Mouse (Mus musculus): Measurements from ENCODE around the gene Adgrb3. TPM values are rescaled to one million over a fixed set of nuclear protein-coding genes. Genes with fewer than 3 reads are reported as not detected.

Adgrb3 gene
- polyA plus RNA-seq, 1 experiment: 1.0 TPM

DNA sequence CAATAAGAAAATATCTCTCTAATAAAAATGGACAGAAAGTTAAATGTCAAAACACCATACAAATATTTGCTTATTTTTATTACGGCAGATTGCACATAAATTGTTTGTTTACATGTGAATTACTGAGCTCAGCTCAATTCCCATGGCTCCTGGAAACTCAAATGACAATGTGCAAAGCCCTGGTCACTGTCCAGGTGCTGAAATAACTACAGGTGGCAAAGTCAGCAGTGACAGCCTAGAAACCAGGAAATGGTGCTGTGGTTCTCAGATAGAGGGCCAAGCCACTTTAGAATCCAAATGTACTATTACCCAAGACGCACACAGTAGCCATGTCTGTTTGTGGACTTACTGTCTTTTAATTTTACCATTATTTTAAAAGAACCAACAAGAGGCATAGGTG is 465.3 kb downstream of the Adgrb3 start:
- TF ChIP-seq EP300 (IDR thresholded peaks at IDR 0.05; ENCODE audit: insufficient read depth, low read depth, low read length) (no peak), POLR2A (IDR thresholded peaks at IDR 0.05; ENCODE audit: insufficient read depth, low read length) (no peak), CTCF (IDR thresholded peaks at IDR 0.05; ENCODE audit: low read depth, low read length) (no peak)
- Histone ChIP-seq H3K36me3 (ENCODE audit: control insufficient read depth, insufficient read depth, low read length, poor library complexity, severe bottlenecking) (no peaks in the 10 kb centered on the region), H3K4me3 (ENCODE audit: low read depth, low read length) (no peak overlapping the region), H3K9me3 (replicated peaks; ENCODE audit: control insufficient read depth, insufficient read depth, low read length, poor library complexity, severe bottlenecking) (no peaks in the 10 kb centered on the region), H3K9ac (ENCODE audit: low read depth, poor library complexity, severe bottlenecking) (no peak overlapping the region), H3K4me1 (ENCODE audit: control insufficient read depth, insufficient read depth, low read length) (no peaks in the 10 kb centered on the region), H3K27me3 (ENCODE audit: control insufficient read depth, insufficient read depth, low read length, poor library complexity, severe bottlenecking) (no peaks in the 10 kb centered on the region), H3K27ac (ENCODE audit: insufficient read depth, low read length) (no peak overlapping the region)

GRCm38 (mm10) chr1:25358554-25358953 is 471.0 kb downstream of the Adgrb3 start:
- TF ChIP-seq EP300 (IDR thresholded peaks at IDR 0.05; ENCODE audit: insufficient read depth, low read depth, low read length) (no peak), CTCF (IDR thresholded peaks at IDR 0.05; ENCODE audit: low read depth, low read length) (no peak), POLR2A (IDR thresholded peaks at IDR 0.05; ENCODE audit: insufficient read depth, low read length) (no peak)
- Histone ChIP-seq H3K9ac (ENCODE audit: low read depth, poor library complexity, severe bottlenecking) (no peak overlapping the region), H3K36me3 (ENCODE audit: control insufficient read depth, insufficient read depth, low read length, poor library complexity, severe bottlenecking) (no peaks in the 10 kb centered on the region), H3K4me3 (ENCODE audit: low read depth, low read length) (no peak overlapping the region), H3K27ac (ENCODE audit: insufficient read depth, low read length) (no peak overlapping the region), H3K27me3 (ENCODE audit: control insufficient read depth, insufficient read depth, low read length, poor library complexity, severe bottlenecking) (no peaks in the 10 kb centered on the region), H3K9me3 (replicated peaks; ENCODE audit: control insufficient read depth, insufficient read depth, low read length, poor library complexity, severe bottlenecking) (no peaks in the 10 kb centered on the region), H3K4me1 (ENCODE audit: control insufficient read depth, insufficient read depth, low read length) (no peaks in the 10 kb centered on the region)

DNA sequence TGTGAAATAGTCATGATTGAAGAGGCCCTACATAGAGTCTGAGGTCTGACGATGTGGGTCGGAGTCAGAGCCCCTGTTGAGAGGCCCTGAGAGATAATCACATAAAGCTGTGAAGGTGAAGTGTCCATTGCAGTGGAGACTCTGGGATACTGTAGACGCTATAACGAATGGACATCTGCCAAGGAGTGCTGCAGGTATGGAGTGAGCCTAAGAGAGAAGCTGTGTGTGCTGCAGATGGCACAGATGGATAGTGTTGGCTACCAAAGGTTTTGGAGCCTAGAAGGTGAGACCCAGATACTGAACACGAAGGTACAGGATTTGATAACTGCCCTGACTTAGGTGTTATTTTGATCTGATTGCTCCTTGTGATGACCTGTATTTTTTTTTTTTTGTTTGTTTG is 474.0 kb downstream of the Adgrb3 start:
- H3K4me1 ChIP-seq (ENCODE audit: control insufficient read depth, insufficient read depth, low read length): no peaks in the 10 kb centered on the region
- no peaks in the 10 kb centered on the region for H3K27me3 ChIP-seq (ENCODE audit: control insufficient read depth, insufficient read depth, low read length, poor library complexity, severe bottlenecking)
- H3K9ac ChIP-seq (ENCODE audit: low read depth, poor library complexity, severe bottlenecking): no peak overlapping the region
- H3K9me3 ChIP-seq (replicated peaks; ENCODE audit: control insufficient read depth, insufficient read depth, low read length, poor library complexity, severe bottlenecking): no peaks in the 10 kb centered on the region
- TF ChIP-seq POLR2A (IDR thresholded peaks at IDR 0.05; ENCODE audit: insufficient read depth, low read length): no peak
- H3K4me3 ChIP-seq (ENCODE audit: low read depth, low read length): no peak overlapping the region
- H3K36me3 ChIP-seq (ENCODE audit: control insufficient read depth, insufficient read depth, low read length, poor library complexity, severe bottlenecking): no peaks in the 10 kb centered on the region
- H3K27ac ChIP-seq (ENCODE audit: insufficient read depth, low read length): no peak overlapping the region

- Histone ChIP-seq H3K4me1 (ENCODE audit: control insufficient read depth, insufficient read depth, low read length) (no peaks in the 10 kb centered on the region), H3K9me3 (replicated peaks; ENCODE audit: control insufficient read depth, insufficient read depth, low read length, poor library complexity, severe bottlenecking) (no peaks in the 10 kb centered on the region), H3K4me3 (ENCODE audit: low read depth, low read length) (no peak overlapping the region), H3K9ac (ENCODE audit: low read depth, poor library complexity, severe bottlenecking) (no peak overlapping the region), H3K27me3 (ENCODE audit: control insufficient read depth, insufficient read depth, low read length, poor library complexity, severe bottlenecking) (no peaks in the 10 kb centered on the region), H3K27ac (ENCODE audit: insufficient read depth, low read length) (no peak overlapping the region), H3K36me3 (ENCODE audit: control insufficient read depth, insufficient read depth, low read length, poor library complexity, severe bottlenecking) (no peaks in the 10 kb centered on the region)
- TF ChIP-seq CTCF (IDR thresholded peaks at IDR 0.05; ENCODE audit: low read depth, low read length) (no peak), EP300 (IDR thresholded peaks at IDR 0.05; ENCODE audit: insufficient read depth, low read depth, low read length) (no peak), POLR2A (IDR thresholded peaks at IDR 0.05; ENCODE audit: insufficient read depth, low read length) (no peak)
Measured at GRCm38 (mm10) chr1:25344876-25345275, 484.6 kb downstream of the Adgrb3 start.

DNA sequence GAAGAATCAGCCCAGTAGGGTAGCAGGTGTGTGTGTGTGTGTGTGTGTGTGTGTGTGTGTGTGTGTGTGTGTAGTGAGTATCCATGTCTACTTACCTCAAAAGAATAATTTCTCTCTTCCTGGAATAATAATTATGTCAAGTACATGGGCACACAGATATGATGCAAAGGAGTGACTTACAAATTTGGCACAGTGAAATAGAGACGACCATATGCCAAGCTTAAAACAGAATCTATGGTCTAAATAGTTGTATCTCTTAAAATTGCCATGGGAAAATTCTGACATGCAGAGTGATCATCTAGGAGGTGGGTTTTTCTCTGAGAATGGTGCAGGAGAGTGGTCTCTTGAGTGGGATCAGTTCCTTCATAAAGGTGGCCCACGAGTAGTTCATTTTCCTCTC is 504.1 kb downstream of the Adgrb3 start:
- H3K27me3 ChIP-seq (ENCODE audit: control insufficient read depth, insufficient read depth, low read length, poor library complexity, severe bottlenecking): no peaks in the 10 kb centered on the region
- TF ChIP-seq CTCF (IDR thresholded peaks at IDR 0.05; ENCODE audit: low read depth, low read length): no peak
- TF ChIP-seq EP300 (IDR thresholded peaks at IDR 0.05; ENCODE audit: insufficient read depth, low read depth, low read length): no peak
- no peak for TF ChIP-seq POLR2A (IDR thresholded peaks at IDR 0.05; ENCODE audit: insufficient read depth, low read length)
- H3K27ac ChIP-seq (ENCODE audit: insufficient read depth, low read length): no peak overlapping the region
- H3K9me3 ChIP-seq (replicated peaks; ENCODE audit: control insufficient read depth, insufficient read depth, low read length, poor library complexity, severe bottlenecking): no peaks in the 10 kb centered on the region
- no peak overlapping the region for H3K9ac ChIP-seq (ENCODE audit: low read depth, poor library complexity, severe bottlenecking)
- no peak overlapping the region for H3K4me3 ChIP-seq (ENCODE audit: low read depth, low read length)
- H3K36me3 ChIP-seq (ENCODE audit: control insufficient read depth, insufficient read depth, low read length, poor library complexity, severe bottlenecking): no peaks in the 10 kb centered on the region
- H3K4me1 ChIP-seq (ENCODE audit: control insufficient read depth, insufficient read depth, low read length): no peaks in the 10 kb centered on the region

DNA sequence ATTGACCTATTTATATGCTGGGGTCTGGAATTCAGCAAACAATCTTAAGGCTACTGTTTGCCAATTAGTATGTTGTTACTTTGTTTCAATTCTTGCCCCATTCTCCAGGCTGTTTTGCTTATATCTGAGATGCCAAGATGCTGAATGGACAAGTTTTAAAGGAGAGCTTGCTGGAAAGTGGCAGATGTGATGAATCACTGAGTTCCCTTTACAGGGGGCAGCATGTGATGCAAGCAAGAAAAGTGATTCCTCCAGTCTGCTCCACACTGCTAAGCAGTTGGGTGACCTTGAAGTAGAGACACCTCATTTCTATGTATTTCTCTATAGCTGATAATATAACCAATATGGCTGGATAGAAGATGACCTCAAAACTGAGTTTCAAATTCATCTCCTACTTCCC is 512.4 kb downstream of the Adgrb3 start:
- TF ChIP-seq EP300 (IDR thresholded peaks at IDR 0.05; ENCODE audit: insufficient read depth, low read depth, low read length) (no peak), POLR2A (IDR thresholded peaks at IDR 0.05; ENCODE audit: insufficient read depth, low read length) (no peak), CTCF (IDR thresholded peaks at IDR 0.05; ENCODE audit: low read depth, low read length) (no peak)
- no peaks in the 10 kb centered on the region for H3K27me3 ChIP-seq (ENCODE audit: control insufficient read depth, insufficient read depth, low read length, poor library complexity, severe bottlenecking)
- no peaks in the 10 kb centered on the region for H3K36me3 ChIP-seq (ENCODE audit: control insufficient read depth, insufficient read depth, low read length, poor library complexity, severe bottlenecking)
- no peak overlapping the region for H3K4me3 ChIP-seq (ENCODE audit: low read depth, low read length)
- no peaks in the 10 kb centered on the region for H3K9me3 ChIP-seq (replicated peaks; ENCODE audit: control insufficient read depth, insufficient read depth, low read length, poor library complexity, severe bottlenecking)
- H3K9ac ChIP-seq (ENCODE audit: low read depth, poor library complexity, severe bottlenecking): no peak overlapping the region
- no peaks in the 10 kb centered on the region for H3K4me1 ChIP-seq (ENCODE audit: control insufficient read depth, insufficient read depth, low read length)
- H3K27ac ChIP-seq (ENCODE audit: insufficient read depth, low read length): no peak overlapping the region
